Mouse (Mus musculus) ovary, adult 18-20 months (tissue): ENCODE measurements around the gene Ldhd.

Experiments used
- DNase-seq: peaks from one replicate; pipeline ENCODE4 v3.0.0; 2022; ENCODE audit warnings: low spot score, mixed read lengths

Gene Ldhd

DNA sequence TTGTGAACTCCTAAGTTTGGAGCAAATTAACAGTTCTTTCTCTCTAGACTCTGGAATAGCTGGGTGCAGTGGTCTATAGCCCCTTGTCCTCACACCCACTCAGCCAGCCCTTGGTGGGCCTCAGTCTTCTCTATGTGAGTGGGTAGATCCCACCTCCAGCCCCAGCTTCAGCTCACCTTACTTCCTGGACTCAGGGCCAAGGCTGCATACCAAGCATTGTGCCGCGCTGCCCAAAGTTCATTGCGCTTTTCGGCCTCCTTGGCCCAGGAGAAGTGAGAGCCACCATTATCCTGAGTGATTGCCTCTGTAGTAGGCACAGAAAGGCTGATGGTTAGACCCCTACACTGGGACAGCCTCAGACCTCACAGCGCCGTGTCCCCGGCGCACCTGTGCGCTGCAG lies 2.3 kb downstream of the Ldhd start:
- no peak for DNase-seq

DNA sequence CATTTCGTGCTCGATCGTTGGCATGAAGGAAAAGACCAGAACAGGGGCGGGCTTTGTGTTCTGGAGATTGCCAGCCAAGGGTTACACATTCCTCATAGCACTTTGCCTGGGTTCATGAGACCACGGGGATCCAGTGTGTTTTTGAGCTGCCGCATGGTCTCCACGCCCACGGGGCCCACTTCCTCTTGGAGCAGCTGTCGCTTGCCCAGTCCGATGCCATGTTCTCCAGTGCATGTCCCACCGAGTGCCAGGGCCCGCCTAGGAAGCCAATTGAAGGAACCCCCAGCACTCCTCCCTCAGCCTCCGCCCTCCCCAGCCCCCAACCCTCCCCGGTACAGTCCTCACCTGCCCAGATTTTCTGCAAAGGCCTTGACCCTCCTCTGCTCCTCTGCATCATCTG lies 3.2 kb downstream of the Ldhd start:
- no peak for DNase-seq

DNA sequence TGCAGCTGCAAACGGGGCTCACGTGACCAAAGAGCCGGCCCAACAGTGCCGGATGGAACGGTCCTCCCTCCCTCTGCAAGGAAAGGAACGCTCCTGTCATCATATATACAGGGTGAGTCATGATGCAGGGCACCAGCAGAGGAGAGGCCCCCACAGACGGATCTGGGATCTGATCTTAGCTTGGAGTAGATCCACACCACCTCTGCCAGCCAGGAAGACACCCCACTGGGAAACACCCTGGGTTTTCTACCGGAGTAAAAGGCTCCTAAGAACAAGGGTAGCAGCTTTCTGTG lies 3.7 kb downstream of the Ldhd start:
- DNase-seq = no peak

DNA sequence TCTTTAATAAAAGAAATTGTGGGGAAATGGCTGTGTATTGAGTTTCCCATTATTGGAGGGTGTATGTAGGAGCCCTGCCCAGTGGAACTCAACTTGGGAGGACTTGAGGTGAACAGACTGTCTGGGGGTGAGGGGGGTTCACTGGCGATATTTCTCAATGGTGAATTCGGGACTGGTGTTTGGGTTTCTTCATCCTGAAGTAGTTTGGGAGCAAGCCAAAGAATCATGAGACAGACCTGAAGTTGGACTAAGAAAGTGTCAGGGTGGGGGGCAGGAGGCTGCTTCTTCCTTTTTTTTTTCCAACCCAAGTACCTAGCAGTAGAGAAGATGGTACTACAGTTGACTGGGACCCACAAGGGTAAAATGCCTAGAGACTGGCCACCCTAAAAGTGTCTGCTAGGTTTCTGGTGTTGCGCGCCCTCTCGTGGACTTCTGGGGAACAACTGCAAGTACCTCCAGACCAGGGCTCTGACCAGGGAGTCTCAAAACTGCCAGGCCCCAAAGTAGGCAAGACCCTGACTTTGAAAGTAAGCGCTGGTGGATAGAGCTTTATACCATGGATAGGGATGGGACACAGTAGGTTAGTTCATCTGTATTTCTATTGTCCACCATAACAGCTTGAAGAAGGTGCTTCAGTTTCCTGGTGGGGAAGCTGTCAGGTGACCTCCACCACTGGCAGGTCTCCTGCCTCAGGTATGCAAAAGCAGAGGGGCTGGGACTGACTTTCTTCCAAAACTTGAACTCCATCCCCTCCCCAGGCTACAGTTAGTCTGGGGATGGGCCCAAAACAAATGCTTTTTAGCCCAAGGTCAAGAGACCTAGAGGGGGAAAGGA lies 4.3 kb downstream of the Ldhd start:
- DNase-seq = peak; percentile 38

DNA sequence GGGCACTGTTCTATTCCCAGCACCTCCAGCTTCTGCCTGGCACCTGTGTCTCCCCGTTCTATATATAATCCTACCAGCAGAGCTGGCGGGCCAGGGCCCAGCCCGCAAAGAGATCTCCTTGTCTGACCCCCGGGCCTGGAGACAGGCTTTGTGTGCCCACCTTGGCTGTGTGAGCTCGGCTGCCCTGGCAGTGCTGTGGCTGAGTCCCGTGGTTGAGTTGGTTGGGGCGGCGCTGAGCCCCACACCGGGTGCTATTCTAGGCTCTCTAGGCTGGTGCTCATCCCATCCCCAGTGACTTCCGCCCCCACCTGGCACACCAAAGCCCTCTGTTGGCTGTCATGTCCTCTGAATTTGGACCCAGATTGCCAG lies 5.3 kb downstream of the Ldhd start:
- DNase-seq = no peak

DNA sequence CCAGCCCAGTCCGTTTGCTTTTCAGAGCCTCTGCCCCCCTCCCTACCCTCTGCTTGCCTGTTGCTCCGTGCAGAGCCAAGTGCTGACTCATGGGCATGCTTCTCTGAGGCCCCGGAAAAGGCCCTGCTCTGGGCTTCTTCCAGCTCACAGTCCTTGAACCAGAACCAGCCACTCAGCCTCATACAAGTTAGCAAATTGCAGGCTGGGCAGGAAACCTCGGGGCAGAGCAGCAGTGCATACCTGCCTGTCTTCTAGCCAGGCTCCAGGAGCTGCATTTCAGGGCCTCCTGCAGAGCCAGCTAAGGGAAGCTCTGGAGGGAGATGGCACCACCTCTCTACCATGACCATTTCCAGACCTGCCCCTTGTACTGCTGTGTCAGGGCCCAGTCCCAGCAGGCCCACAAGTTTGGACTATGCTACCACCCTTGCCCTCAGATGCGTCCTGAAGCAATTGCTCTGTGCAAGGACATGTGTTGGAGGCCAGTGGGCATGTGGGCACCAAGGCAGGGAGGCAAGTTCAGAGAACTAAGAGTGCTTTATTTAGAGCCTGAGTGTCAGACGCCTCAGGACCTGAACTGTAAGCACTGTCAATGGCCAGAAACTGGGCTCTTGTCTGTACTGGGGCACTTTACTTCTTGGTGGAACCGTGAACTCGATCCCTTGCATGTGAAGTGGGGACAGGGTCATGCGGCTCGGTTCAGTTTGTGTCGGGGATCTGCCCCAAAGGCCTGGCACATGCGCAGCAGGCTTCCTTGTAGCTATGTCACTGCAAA lies 5.9 kb downstream of the Ldhd start:
- DNase-seq = peak; percentile 87

DNA sequence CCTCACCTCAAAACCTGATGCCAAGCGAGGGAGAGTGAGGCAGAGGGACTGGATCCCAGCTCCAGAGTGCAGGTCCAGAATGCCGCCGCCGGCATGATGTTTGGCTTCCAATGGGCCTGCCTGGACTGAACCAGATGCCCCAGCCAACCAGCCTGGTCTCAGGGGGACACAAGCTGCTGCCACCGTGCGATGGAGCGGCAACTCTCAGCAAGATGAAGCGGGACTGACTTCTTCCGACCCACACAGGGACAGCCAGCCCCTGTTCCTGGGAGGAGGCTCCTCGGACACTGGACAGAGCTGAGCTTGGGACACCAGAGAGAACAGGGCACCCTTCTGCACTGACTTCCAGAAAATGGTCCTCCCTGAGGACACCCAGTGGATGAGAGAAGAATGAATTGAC lies 7.6 kb downstream of the Ldhd start:
- DNase-seq = no peak

DNA sequence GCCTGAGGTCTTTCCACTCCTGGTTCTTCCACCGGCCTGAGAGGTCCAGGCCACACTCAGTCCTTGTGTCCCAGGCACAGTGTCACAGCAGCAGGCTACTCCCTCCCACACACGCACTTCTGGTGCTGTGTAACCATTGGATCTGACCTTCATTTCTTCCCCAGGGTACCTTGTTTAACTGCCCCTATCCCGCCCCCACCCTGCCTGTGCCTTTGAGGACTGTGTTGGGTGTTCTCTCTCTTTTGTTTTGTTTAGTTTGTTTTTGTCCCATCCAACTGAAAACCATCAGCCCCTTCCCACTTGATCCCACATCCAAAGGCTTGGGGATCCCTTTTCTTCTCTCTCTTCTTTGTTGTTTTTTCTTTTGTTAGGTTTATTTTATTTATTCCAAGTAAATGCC lies 8.1 kb downstream of the Ldhd start:
- DNase-seq = no peak

DNA sequence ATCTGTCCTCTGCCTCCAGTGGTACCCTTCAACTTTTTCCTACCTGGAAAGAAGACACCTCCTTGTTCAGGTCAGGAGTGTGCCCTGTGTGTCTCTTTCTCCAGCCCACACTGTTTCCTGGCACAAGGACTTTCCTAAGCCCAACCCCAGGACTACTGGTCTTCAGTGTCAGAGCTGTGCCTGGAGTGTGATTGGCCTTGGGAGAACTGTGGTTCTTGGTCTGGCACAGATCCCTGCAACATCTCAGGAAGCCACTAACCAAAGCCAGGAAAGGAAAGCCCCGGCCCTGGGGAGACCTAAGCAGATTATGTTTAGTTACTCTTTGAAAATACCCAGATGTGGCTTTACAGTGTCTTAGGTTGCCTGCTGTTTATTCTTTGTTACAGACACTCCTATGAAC lies 10.2 kb downstream of the Ldhd start:
- DNase-seq = peak; percentile 71

DNA sequence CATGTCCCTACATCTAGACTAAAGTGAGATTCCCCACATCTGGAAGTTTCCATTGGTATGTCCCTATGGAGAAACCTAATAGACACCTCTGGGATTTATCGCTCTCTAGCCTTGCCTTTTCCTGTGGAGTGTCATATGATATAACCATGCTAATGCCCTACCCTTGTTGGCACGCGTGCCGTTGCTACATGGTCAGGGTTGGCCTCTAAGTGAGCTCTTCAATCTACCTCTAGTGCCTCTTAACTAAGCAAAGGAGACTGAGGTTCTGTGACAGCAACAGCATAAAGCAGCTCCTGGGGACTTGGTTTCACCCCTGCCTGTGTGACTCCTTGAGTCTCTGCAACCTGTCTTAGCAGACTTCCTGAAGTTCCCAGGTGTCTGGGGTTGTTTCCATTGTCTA lies 11.9 kb downstream of the Ldhd start:
- DNase-seq = no peak

DNA sequence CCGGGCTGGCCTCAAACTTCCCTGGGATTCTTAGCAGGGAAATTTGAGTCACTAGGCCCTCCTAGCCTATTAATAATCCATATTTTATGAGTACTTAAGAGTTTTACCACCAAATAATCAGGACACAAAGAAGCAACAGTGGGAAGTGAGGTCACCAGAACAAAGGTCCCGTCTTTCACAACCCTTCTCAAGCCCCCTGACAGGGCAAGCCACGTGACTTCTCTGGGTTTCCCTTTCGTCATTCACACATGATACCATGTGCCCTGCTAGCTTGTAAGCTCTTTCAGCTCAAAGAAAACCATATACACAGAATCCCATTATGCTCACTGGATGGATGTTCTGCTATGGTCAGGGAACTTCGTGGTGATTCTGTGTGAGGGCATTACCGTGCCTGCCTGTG lies 12.4 kb downstream of the Ldhd start:
- no peak for DNase-seq

DNA sequence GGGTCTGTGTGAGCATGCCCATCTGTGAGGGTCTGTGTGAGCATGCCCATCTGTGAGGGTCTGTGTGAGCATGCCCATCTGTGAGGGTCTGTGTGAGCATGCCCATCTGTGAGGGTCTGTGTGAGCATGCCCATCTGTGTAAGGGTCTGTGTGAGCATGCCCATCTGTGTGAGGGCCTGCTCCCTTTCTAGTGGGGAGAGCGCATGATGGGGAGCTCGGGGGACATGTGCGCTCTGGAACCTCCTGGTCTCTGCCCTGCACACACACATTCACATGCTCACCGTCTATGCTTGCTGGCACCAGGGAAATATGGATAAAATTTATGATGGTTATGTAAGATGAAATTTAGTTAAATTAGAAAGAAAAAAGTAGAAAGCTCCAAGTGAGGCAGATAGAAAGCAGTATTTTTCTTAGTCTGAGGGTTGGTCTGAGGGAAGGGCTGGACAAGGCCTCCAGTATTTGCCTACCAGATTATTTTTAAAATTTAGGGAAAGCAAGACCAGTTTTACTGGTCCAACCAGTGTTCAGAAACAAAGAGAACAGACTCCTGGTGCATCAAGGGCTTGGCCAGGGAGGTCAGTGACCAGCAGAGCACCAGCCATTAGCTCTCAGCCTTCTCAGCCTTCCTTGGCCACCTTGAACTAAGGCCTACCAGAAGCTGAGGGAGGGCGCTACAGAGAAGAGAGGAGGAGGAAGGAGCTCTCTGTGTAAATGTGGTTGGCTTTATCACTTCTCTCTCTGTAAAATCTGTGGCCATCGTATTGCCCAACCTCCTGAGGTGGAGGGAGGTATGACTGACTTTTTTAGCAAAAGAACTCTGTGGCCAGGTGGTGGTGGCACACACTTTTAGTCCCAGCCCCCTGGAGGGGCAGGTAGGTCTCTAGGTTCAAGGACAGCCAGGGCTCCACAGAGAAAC lies 15.1 kb downstream of the Ldhd start:
- no peak for DNase-seq

DNA sequence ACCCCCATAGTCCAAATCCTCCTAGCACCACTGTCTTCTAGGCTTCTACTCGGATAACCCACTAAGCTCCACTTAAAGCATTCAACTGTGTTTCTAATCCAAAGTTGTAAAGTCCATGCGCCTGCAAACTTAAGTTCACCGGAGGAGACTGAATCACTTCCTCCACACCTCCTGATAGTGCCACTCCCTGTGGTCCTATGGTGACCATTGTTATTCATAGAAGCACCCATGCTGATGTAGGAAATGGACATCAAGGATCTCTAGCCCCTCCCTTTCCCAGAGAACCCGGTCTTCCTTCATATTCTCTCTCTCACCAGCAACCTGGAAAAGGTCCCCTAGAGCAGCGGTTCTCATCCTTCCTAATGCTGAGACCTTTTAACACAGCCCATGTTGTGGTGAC lies 17.0 kb downstream of the Ldhd start:
- DNase-seq = no peak

DNA sequence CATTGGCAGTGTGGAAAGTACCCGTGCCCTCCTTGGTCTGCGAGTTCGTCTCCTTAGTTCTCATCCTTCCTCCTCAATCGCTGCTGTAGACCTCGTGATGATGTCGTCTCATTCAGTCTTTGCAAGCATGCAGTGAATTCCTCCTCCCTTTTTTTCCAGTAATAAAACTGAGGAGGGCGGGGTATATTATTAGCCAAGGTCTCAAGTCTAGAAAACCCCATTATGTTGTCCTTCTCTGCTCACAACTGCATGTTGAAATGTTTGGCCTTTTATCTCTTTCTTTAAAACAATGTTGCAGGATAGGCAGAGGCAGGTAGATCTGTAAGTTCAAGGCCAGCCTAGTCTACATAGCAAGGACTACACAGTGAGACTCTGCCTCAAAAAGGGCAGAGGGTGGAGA lies 22.8 kb downstream of the Ldhd start:
- no peak for DNase-seq

DNA sequence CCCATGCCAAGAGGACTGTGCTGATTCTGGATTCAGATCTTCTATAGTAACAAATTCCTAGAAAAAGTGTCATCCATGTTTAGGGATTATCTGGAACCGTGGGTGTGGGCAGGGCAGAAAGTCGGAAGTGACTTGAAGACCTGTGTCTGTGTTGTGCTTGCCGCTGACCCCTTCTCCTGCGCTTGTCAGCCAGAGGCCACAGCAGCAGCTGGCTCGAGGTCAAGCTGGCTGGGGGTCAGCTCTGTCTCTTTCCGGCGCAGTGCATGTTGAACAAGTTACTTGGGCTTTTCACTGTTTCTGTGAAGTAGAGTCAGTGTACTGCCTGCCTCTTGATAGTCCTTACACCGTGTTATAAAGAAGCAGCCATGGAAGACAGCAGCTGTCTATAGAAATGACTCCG lies 23.2 kb downstream of the Ldhd start:
- no peak for DNase-seq

DNA sequence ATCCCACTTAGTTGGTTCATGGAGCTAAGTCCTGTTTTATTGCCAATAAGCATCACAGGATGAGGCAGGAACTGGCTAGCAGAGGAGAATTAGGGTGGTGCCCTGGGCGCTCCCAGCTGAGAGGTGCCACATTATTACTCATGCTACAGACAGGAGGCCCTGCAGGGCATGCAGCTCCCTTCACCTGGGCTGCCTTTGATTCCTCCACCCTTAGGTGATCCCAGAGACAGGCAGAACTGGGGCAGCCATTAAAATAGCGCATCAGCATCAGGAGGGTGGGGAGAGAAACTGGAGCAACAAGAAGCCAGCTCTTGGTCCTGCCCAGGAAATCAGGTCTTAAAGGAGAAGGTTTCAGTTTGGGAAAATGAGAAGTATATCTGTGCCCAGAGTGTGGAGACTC lies 25.2 kb downstream of the Ldhd start:
- DNase-seq = no peak

DNA sequence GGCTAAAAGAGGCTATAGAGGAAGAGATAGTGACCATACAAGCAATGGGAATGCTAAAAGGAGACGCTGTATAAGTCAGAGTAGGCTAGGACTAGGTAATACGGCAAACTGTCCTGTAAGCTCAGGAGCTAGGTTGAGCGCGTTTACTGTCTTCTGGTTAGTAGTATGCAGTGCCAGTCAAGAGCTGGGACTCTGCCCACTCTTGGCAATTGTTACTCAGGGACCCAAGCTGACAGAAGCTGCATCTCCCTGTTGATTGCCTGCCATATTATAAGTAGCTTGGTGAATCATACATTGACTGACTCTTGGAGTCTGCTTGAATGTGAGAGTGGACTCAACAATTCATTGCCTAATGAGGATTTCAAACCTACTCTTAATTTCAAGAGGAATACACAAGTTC lies 28.1 kb downstream of the Ldhd start:
- no peak for DNase-seq

DNA sequence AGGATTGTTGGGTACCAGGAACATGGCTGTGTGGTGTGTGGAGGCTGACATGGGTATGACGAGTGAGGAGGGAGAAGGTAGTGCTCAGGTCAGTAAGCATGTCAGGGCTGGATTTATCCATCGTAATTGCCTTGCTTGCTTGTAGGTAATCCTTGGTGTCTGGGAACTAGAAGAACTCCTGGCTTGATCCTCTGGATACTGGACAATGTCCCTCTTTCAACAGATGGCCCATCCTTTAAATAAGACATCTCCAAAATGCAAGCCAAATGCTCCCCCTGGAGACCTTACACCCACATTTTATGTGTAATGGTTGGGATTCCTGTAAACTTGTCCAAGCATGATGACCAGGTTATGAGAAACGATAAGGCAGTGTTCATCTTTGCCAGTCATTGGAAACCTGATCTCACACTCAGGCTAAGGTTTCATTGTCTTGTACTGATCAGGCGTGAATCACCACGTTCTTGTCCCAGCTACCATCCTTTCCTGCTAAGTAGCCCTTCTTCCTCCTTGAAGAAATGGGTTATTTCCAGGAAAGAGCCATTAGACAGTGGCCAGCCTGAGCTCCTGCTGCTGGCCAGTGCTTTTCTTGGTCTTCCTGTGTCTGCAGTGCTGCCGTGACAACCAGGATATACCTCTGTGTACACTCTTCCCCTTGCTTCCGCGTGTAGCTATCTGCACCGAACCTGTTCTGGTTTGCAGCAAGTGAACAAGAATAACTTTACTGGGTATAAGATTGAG lies 30.3 kb downstream of the Ldhd start:
- no peak for DNase-seq

DNA sequence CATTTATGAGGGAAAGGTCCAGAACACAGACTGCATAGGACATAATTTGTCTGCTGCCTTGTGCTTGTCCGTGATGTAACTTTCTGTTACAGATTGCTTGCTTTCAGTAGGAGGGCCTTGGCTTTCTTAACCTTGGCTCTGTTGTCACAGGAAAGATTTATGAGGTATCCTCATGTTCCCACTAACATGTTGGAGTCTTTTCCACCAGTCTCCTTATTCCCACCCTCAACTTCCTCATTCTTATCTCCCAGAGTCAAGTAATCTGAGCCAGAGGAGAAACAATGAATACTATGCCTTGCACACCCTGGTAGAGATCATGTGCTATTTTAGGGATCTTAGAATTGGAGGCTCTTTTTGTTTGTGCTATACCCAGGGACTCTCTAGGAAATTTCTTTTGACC lies 32.9 kb downstream of the Ldhd start:
- DNase-seq = peak; percentile 33

DNA sequence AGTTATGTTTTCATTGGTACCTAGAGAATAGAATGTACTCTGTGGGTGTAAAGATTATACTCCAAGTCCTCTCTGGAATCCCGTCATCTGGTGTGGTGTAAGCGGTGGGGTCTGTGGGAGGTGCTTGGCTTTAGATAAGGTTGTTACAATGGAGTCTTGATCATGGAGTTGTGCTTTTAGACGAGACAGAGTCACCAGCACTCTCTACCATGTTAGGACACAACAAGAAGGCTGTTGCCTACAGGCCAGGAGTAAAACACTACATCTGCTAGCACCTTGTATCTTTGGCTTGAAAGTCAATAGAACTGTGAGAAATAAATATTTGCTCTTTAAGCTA lies 33.7 kb downstream of the Ldhd start:
- DNase-seq = no peak

DNA sequence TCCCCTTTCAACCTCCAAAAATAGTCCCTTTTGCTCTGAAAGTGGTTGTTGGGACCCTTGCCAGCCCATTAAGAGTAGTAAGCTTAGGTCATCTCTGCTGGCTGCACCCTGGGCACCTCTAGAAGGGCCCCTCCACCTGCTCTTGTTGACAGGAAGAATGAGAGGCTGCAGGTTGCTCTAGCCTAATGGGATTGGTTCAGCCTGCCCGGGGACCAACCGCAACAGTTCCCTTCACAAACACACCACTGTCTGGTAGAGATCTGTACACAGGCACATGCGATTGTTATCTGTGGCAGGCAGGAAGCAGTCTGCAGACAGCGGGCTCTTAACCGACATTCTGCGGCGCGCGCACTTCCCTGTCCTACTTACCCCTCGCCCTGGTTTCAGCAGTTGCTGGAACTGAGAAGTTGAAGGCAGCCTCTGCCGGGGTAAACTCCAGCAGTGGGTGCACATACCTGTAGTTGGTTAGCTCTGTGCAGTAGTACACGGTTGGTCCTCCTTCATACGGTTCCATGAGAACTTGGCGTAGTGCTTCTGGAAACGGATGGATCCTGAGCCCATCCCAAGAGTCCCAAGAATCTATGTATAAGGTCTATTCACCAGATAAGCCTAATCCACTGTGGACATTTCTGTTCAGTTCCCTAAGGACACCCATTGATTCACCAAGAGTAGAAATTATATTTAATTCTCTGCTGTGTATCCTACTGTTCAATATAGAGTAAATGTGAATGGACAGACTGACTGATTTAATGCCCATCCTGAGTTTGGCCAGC lies 34.3 kb downstream of the Ldhd start:
- no peak for DNase-seq

DNA sequence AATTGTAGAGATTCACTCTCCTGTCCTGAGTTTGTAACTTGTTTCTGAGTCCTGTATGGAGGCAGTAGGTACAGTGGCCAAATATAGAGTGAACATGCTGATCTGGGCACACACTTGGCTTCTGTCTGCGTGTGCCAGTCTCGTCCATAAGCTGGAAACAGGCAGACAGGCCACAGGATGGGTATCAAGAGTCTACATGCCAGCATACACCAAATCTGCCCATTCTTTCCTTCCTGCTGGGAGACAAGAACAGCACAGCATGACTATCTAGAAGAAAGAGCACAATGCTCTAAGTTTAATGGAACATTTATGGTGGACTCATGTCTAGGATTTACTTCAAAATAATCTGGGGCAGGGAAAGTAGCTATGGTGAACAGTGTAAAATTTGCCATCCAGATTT lies 35.2 kb downstream of the Ldhd start:
- no peak for DNase-seq
